Mouse (Mus musculus): Measurements from ENCODE around the gene 4933421I07Rik. TPM values are rescaled to one million over a fixed set of nuclear protein-coding genes. Genes with fewer than 3 reads are reported as not detected.

Gene 4933421I07Rik
- polyA plus RNA-seq, 1 experiment from 2014 or later, result not detected

Other genes with a start within 250 kb of the 4933421I07Rik start
- gene Vmn2r61, start 188.1 kb downstream of the 4933421I07Rik start, polyA plus RNA-seq (2014; fragmentation: Nextera tagmentation; extraction: Ambion mirVana), result not detected in 2 replicates
- 12.2 and 14.5 TPM in 2 replicates for gene Zfp141, start 57.6 kb upstream of the 4933421I07Rik start, polyA plus RNA-seq (2014; fragmentation: Nextera tagmentation; extraction: Ambion mirVana)
- gene Gm21028, start 130.5 kb upstream of the 4933421I07Rik start, polyA plus RNA-seq (2014; fragmentation: Nextera tagmentation; extraction: Ambion mirVana), result not detected in 2 replicates
- gene Zfp977, start 144.4 kb upstream of the 4933421I07Rik start, polyA plus RNA-seq (2014; fragmentation: Nextera tagmentation; extraction: Ambion mirVana), result 1.4 and 1.8 TPM in 2 replicates
- 1.4 and 1.9 TPM in 2 replicates for gene Zfp976, start 194.5 kb upstream of the 4933421I07Rik start, polyA plus RNA-seq (2014; fragmentation: Nextera tagmentation; extraction: Ambion mirVana)
- gene Zfp975, start 244.6 kb upstream of the 4933421I07Rik start, polyA plus RNA-seq (2014; fragmentation: Nextera tagmentation; extraction: Ambion mirVana), result 6.9 and 7.1 TPM in 2 replicates

All from hindbrain, embryonic 14.5 days (tissue).